Mouse (Mus musculus) neural tube, embryonic 13.5 days (tissue): Measurements from ENCODE around the gene Rasal2. TPM values are rescaled to one million over a fixed set of nuclear protein-coding genes. Genes with fewer than 3 reads are reported as not detected.

ENCODE experiments used
- ATAC-seq: fragments of 200-750 bp; cut with Nextera tagmentation; 2 replicates; pipeline ENCODE4 v1.8.0; 2017; ENCODE audit warnings: low read depth, mild to moderate bottlenecking, moderate TSS enrichment, moderate library complexity
- H3K27ac ChIP-seq: fragments of 300-500 bp; sonication (generic); replicated peaks from 2 replicates; pipeline ENCODE4 v1.5.1; 2015; ENCODE audit warnings: moderate library complexity, mild to moderate bottlenecking, inconsistent platforms
- H3K27me3 ChIP-seq: fragments of 300-500 bp; sonication (generic); 2 replicates; pipeline ENCODE4 v1.6.1; 2015; ENCODE audit warnings: mild to moderate bottlenecking, inconsistent platforms
- H3K36me3 ChIP-seq: fragments of 300-500 bp; sonication (generic); 2 replicates; pipeline ENCODE4 v1.6.1; 2015; ENCODE audit warnings: mild to moderate bottlenecking, inconsistent platforms
- H3K4me1 ChIP-seq: fragments of 300-500 bp; sonication (generic); replicated peaks from 2 replicates; pipeline ENCODE4 v1.6.1; 2015; ENCODE audit warnings: inconsistent platforms
- H3K4me2 ChIP-seq: fragments of 300-500 bp; sonication (generic); 2 replicates; pipeline ENCODE4 v1.6.1; 2015; ENCODE audit warnings: inconsistent platforms, mild to moderate bottlenecking, moderate library complexity
- H3K4me3 ChIP-seq: fragments of 300-500 bp; sonication (generic); 2 replicates; pipeline ENCODE4 v1.5.1; 2015; ENCODE audit warnings: mild to moderate bottlenecking, inconsistent platforms
- H3K9ac ChIP-seq: fragments of 300-500 bp; sonication (generic); 2 replicates; pipeline ENCODE4 v1.6.1; 2015; ENCODE audit warnings: moderate library complexity, mild to moderate bottlenecking, inconsistent platforms
- H3K9me3 ChIP-seq: fragments of 300-500 bp; sonication (generic); 2 replicates; pipeline ENCODE4 v1.6.1; 2016; ENCODE audit warnings: inconsistent platforms
- WGBS: fragments of 180-500 bp; shearing (Covaris S2); methylation state at CpG from one replicate; pipeline ENCODE4 v1.1.7; 2015; 5-methylcytosine and 5-hydroxymethylcytosine counted together
- polyA plus RNA-seq: library from polyadenylated mRNA; unstranded; fragments of >200 nt; fragmentation: Nextera tagmentation; extraction: Ambion mirVana; gene quantifications from 2 replicates; pipeline ENCODE4 v1.2.1, GENCODE M21; 2015

The Rasal2 gene
- polyA plus RNA-seq, 1 experiment from 2014 or later = 43.1 TPM

GRCm38 (mm10) chr1:157144621-157145020 lies 267.8 kb downstream of the Rasal2 start:
- no peak overlapping the region for H3K4me2 ChIP-seq
- WGBS = 95% methylated on average over 3 of the region's 3 CpGs
- H3K4me1 ChIP-seq = 0 out of 2 replicates have a peak, but pooled peaks cover 5% of the 10 kb centered on the region
- H3K27ac ChIP-seq = no peak overlapping the region
- H3K4me3 ChIP-seq = no peak overlapping the region
- H3K27me3 ChIP-seq = no peaks in the 10 kb centered on the region
- H3K9ac ChIP-seq = no peak overlapping the region
- peaks cover 59% of the 10 kb centered on the region for H3K36me3 ChIP-seq
- no peaks in the 10 kb centered on the region for H3K9me3 ChIP-seq
- ATAC-seq = no peak

GRCm38 (mm10) chr1:157143326-157143932 lies 269.0 kb downstream of the Rasal2 start:
- H3K4me1 ChIP-seq = 0 out of 2 replicates have a peak, but pooled peaks cover 5% of the 10 kb centered on the region
- no peaks in the 10 kb centered on the region for H3K9me3 ChIP-seq
- 31% methylated on average over 7 of the region's 7 CpGs for WGBS
- peaks cover 60% of the 10 kb centered on the region for H3K36me3 ChIP-seq
- H3K27ac ChIP-seq = no peak overlapping the region
- H3K4me2 ChIP-seq = no peak overlapping the region
- H3K9ac ChIP-seq = no peak overlapping the region
- no peaks in the 10 kb centered on the region for H3K27me3 ChIP-seq
- ATAC-seq = no peak; the same call in 1 of the 2 replicates
- no peak overlapping the region for H3K4me3 ChIP-seq

- Histone ChIP-seq H3K4me1 (peaks cover 12% of the 10 kb centered on the region; the same call in 1 of the 2 replicates), H3K9me3 (no peaks in the 10 kb centered on the region), H3K9ac (no peak overlapping the region), H3K27me3 (no peaks in the 10 kb centered on the region), H3K4me2 (no peak overlapping the region), H3K4me3 (no peak overlapping the region), H3K36me3 (peaks cover 45% of the 10 kb centered on the region), H3K27ac (no peak overlapping the region)
- WGBS = 84% methylated on average over 3 of the region's 3 CpGs
- no peak for ATAC-seq
Measured at GRCm38 (mm10) chr1:157141014-157141413, 271.4 kb downstream of the Rasal2 start.

- Histone ChIP-seq H3K27ac (no peak overlapping the region), H3K4me1 (peaks cover 7% of the 10 kb centered on the region; the same call in 1 of the 2 replicates), H3K9ac (no peak overlapping the region), H3K4me2 (no peak overlapping the region), H3K9me3 (no peaks in the 10 kb centered on the region), H3K27me3 (no peaks in the 10 kb centered on the region), H3K36me3 (peaks cover 34% of the 10 kb centered on the region), H3K4me3 (no peak overlapping the region)
- 96% methylated on average over 1 of the region's 1 CpGs for WGBS
- ATAC-seq = no peak
Measured at GRCm38 (mm10) chr1:157137854-157138241, 274.5 kb downstream of the Rasal2 start.

GRCm38 (mm10) chr1:157137132-157137853 lies 275.1 kb downstream of the Rasal2 start:
- no peaks in the 10 kb centered on the region for H3K27me3 ChIP-seq
- peak; percentile 84 for ATAC-seq
- peaks cover 7% of the 10 kb centered on the region; the same call in 1 of the 2 replicates for H3K4me1 ChIP-seq
- no peak overlapping the region for H3K4me3 ChIP-seq
- H3K9me3 ChIP-seq = no peaks in the 10 kb centered on the region
- H3K4me2 ChIP-seq = no peak overlapping the region
- no peak overlapping the region for H3K27ac ChIP-seq
- H3K36me3 ChIP-seq = peaks cover 35% of the 10 kb centered on the region
- WGBS = 78% methylated on average over 9 of the region's 9 CpGs
- no peak overlapping the region for H3K9ac ChIP-seq

GRCm38 (mm10) chr1:157128219-157128618 lies 284.2 kb downstream of the Rasal2 start:
- Histone ChIP-seq H3K27me3 (no peaks in the 10 kb centered on the region), H3K9me3 (no peaks in the 10 kb centered on the region), H3K36me3 (peaks cover 11% of the 10 kb centered on the region), H3K4me3 (no peak overlapping the region), H3K4me2 (no peak overlapping the region), H3K27ac (no peak overlapping the region), H3K4me1 (no peaks in the 10 kb centered on the region), H3K9ac (no peak overlapping the region)
- no peak for ATAC-seq
- WGBS = 94% methylated on average over 2 of the region's 2 CpGs

GRCm38 (mm10) chr1:157123836-157124235 lies 288.6 kb downstream of the Rasal2 start:
- Histone ChIP-seq H3K9ac (no peak overlapping the region), H3K27ac (no peak overlapping the region), H3K9me3 (no peaks in the 10 kb centered on the region), H3K4me1 (no peaks in the 10 kb centered on the region), H3K4me3 (no peak overlapping the region), H3K27me3 (no peaks in the 10 kb centered on the region), H3K4me2 (no peak overlapping the region), H3K36me3 (peaks cover 3% of the 10 kb centered on the region; the same call in 1 of the 2 replicates)
- 88% methylated on average over 3 of the region's 3 CpGs for WGBS
- ATAC-seq = no peak

GRCm38 (mm10) chr1:157119168-157119567 lies 293.2 kb downstream of the Rasal2 start:
- Histone ChIP-seq H3K9ac (no peak overlapping the region), H3K27ac (no peak overlapping the region), H3K36me3 (no peaks in the 10 kb centered on the region), H3K4me1 (no peaks in the 10 kb centered on the region), H3K4me3 (no peak overlapping the region), H3K27me3 (no peaks in the 10 kb centered on the region), H3K9me3 (no peaks in the 10 kb centered on the region), H3K4me2 (no peak overlapping the region)
- ATAC-seq = no peak
- WGBS = 91% methylated on average over 6 of the region's 6 CpGs

- no peak for ATAC-seq
- H3K9ac ChIP-seq = no peak overlapping the region
- WGBS = 85% methylated on average over 3 of the region's 3 CpGs
- no peaks in the 10 kb centered on the region for H3K9me3 ChIP-seq
- H3K4me3 ChIP-seq = no peak overlapping the region
- H3K27me3 ChIP-seq = no peaks in the 10 kb centered on the region
- no peak overlapping the region for H3K27ac ChIP-seq
- no peaks in the 10 kb centered on the region for H3K4me1 ChIP-seq
- no peaks in the 10 kb centered on the region for H3K36me3 ChIP-seq
- no peak overlapping the region for H3K4me2 ChIP-seq
Measured at GRCm38 (mm10) chr1:157117440-157117839, 295.0 kb downstream of the Rasal2 start.

- Histone ChIP-seq H3K36me3 (no peaks in the 10 kb centered on the region), H3K4me2 (no peak overlapping the region), H3K4me1 (no peaks in the 10 kb centered on the region), H3K9ac (no peak overlapping the region), H3K27ac (no peak overlapping the region), H3K9me3 (no peaks in the 10 kb centered on the region), H3K4me3 (no peak overlapping the region), H3K27me3 (no peaks in the 10 kb centered on the region)
- 86% methylated on average over 2 of the region's 2 CpGs for WGBS
- ATAC-seq = no peak
Measured at GRCm38 (mm10) chr1:157114492-157114891, 297.9 kb downstream of the Rasal2 start.

GRCm38 (mm10) chr1:157110287-157110835 lies 302.0 kb downstream of the Rasal2 start:
- Histone ChIP-seq H3K9ac (no peak overlapping the region), H3K4me2 (no peak overlapping the region), H3K4me3 (no peak overlapping the region), H3K4me1 (no peaks in the 10 kb centered on the region), H3K36me3 (no peaks in the 10 kb centered on the region), H3K27me3 (no peaks in the 10 kb centered on the region), H3K9me3 (no peaks in the 10 kb centered on the region), H3K27ac (no peak overlapping the region)
- 57% methylated on average over 6 of the region's 6 CpGs for WGBS
- ATAC-seq = no peak

GRCm38 (mm10) chr1:157108580-157108979 lies 303.8 kb downstream of the Rasal2 start, which contains the start of gene Tex35:
Tex35 (minus strand) TSS chr1:157108680.
- Histone ChIP-seq H3K4me2 (no peak within 1 kb of the TSS), H3K27me3 (no peaks in the 10 kb centered on the region), H3K4me1 (no peaks in the 10 kb centered on the region), H3K27ac (no peak within 1 kb of the TSS), H3K36me3 (no peaks in the 10 kb centered on the region), H3K9me3 (no peaks in the 10 kb centered on the region), H3K9ac (no peak within 1 kb of the TSS), H3K4me3 (no peak within 1 kb of the TSS)
- ATAC-seq = no peak
- WGBS = 87% methylated on average over 4 of the region's 4 CpGs
